ENCODE assay signal across 17 mouse cellular contexts in the genomic region with DNA sequence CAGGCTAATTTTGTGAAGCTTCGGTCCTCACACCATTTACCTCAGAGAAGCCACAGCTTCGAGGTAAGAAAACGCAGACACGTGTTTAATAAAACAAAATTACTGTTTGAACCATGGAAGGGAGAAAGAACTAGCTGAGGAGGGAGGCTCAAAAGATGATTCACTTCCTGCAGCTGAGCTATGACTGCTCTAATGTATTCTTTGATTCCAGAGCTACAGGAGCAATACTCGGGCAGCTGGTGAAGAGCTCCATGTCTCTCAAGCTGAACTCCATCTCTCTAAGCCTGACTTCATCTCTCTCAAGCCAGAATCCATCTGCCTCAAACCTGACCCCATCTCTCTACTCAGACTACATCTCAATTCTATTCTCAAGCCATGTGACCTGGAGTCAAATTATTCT.
"Had no signal": no experiment of that assay in that cellular context is flagged by ENCODE, and none has a peak within 500 bp of the region (broad histone marks: within the 10 kb centered on the region; RNA-seq: fewer than 3 reads in every experiment).

No protein-coding gene starts in this region.

- H3K36me3 ChIP-seq: kidney, embryonic 15.5 days; liver, embryonic 13.5 days; midbrain, embryonic 12.5 days; neural tube, embryonic 13.5 days had no signal

- H3K9ac ChIP-seq: kidney, embryonic 15.5 days; liver, embryonic 13.5 days; midbrain, embryonic 12.5 days; neural tube, embryonic 13.5 days had no signal

- DNase-seq: kidney, adult 11 months; kidney, adult 8-10 months; kidney, postnatal 10 days; kidney, postnatal 36 days; layer of hippocampus, adult 9-11 months; liver; liver, embryonic 13.5 days; lung, adult 2 months; lung, postnatal 14 days; lung, postnatal 4 days; thymus, adult 2 months; thymus, postnatal 14 days; thymus, postnatal 4 days had no signal

- H3K4me1 ChIP-seq: kidney, embryonic 15.5 days; liver, embryonic 13.5 days; midbrain, embryonic 12.5 days; neural tube, embryonic 13.5 days had no signal

- H3K9me3 ChIP-seq: kidney, embryonic 15.5 days; liver, embryonic 13.5 days; midbrain, embryonic 12.5 days; neural tube, embryonic 13.5 days had no signal

- H3K27ac ChIP-seq: kidney, embryonic 15.5 days; liver, embryonic 13.5 days; midbrain, embryonic 12.5 days; neural tube, embryonic 13.5 days; stomach, postnatal 0 days had no signal

- H3K4me2 ChIP-seq: kidney, embryonic 15.5 days; liver, embryonic 13.5 days; midbrain, embryonic 12.5 days; neural tube, embryonic 13.5 days had no signal

- H3K27me3 ChIP-seq: kidney, embryonic 15.5 days; liver, embryonic 13.5 days; midbrain, embryonic 12.5 days; neural tube, embryonic 13.5 days had no signal

- H3K4me3 ChIP-seq: kidney, embryonic 15.5 days; liver, embryonic 13.5 days; midbrain, embryonic 12.5 days; neural tube, embryonic 13.5 days had no signal
